Mouse (Mus musculus) erythroblast, embryonic 14.5 days (primary cell): ENCODE results near the gene Olfr1393.

Experiments used
- GATA1 ChIP-seq: IDR thresholded peaks from 2 replicates; pipeline ENCODE4 v1.6.1; 2012; ENCODE audit warnings: low read length, inconsistent platforms, mixed read lengths
- TAL1 ChIP-seq: IDR thresholded peaks from 3 replicates; pipeline ENCODE4 v1.6.1; 2012; ENCODE audit warnings: low read length, inconsistent platforms, mixed read lengths

GRCm38 (mm10) chr11:49249811-49250421 is 28.2 kb upstream of the Olfr1393 start:
- TF ChIP-seq GATA1 (no peak), TAL1 (no peak)
